Mouse (Mus musculus): Measurements from ENCODE around the gene Nfatc2. TPM values are rescaled to one million over a fixed set of nuclear protein-coding genes. Genes with fewer than 3 reads are reported as not detected.

The Nfatc2 gene
- polyA plus RNA-seq, 1 experiment from 2014 or later = 1.7 TPM

DNA sequence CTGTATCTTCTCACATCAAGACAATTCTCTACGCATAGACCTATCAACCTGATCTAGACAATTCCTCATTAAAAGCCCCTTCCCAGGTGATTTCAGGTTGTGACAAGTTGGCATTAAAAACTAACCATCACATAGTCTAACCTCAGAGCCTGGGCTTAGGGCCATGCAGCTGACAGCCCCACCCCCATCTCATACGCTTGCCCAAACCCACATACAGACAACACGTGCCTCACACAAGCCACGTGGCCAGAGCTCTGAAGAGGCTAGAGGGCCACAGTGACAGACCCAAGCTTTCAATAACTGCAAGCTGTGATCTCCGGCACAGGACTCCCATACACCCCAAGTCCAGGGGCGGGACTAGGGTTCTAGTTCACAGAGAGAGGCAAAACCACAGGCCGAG lies 80.7 kb downstream of the Nfatc2 start:
- Histone ChIP-seq H3K9ac (no peak overlapping the region), H3K27me3 (peaks cover 9% of the 10 kb centered on the region; the same call in 1 of the 2 replicates), H3K4me1 (replicated peaks) (peaks cover 16% of the 10 kb centered on the region), H3K9me3 (no peaks in the 10 kb centered on the region), H3K36me3 (no peaks in the 10 kb centered on the region), H3K4me2 (no peak overlapping the region), H3K27ac (no peak overlapping the region), H3K4me3 (no peak overlapping the region)
- WGBS = 92% methylated on average over 7 of the region's 7 CpGs
- ATAC-seq (ENCODE audit: low FRiP score) = no peak

DNA sequence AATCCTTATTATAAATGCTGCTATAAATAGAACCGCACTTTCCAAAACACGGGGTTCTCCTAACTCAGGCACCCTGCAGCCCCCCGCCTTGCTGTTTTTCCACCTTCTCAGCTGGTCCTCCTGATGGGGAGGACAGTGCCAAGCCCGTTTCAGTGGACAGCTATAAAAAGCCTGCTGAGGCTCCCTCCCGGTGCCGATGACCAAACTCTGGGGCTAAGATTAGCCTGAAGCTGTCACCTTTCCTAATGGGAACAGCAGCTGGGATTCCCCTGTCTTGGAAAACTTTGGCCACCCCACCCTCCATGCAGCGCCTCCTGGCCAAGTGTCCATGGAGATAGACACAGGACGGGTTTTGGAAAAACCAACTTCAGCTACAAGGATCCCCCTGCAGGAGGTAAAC lies 81.9 kb downstream of the Nfatc2 start:
- ATAC-seq (ENCODE audit: low FRiP score) = no peak
- Histone ChIP-seq H3K27ac (no peak overlapping the region), H3K9ac (no peak overlapping the region), H3K9me3 (no peaks in the 10 kb centered on the region), H3K4me3 (no peak overlapping the region), H3K4me2 (no peak overlapping the region), H3K4me1 (replicated peaks) (peaks cover 6% of the 10 kb centered on the region), H3K36me3 (no peaks in the 10 kb centered on the region), H3K27me3 (no peaks in the 10 kb centered on the region)
- 86% methylated on average over 8 of the region's 8 CpGs for WGBS

DNA sequence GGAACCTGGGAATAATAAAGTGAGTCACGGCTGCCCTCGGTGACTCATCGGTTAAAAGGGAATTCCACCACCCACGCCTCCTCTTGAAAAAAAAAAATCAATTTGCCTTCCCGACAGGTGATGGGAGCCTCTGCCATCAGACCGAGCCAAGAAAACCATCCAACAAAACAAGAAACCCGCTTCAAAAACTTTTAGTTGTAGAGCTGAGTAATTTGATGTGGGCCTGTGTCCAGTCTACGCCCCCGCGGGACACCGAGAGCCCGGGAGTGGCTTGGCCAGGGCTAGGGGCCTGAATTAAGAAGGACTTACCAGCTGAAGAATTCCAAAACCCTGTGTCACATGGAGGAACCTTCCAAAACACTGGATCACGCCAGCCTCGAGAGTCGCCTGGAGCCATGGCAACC lies 83.2 kb downstream of the Nfatc2 start:
- Histone ChIP-seq H3K9ac (no peak overlapping the region), H3K4me1 (replicated peaks) (peaks cover 6% of the 10 kb centered on the region), H3K4me2 (no peak overlapping the region), H3K9me3 (no peaks in the 10 kb centered on the region), H3K4me3 (no peak overlapping the region), H3K27me3 (no peaks in the 10 kb centered on the region), H3K36me3 (no peaks in the 10 kb centered on the region), H3K27ac (no peak overlapping the region)
- 76% methylated on average over 15 of the region's 15 CpGs for WGBS
- no peak for ATAC-seq (ENCODE audit: low FRiP score)

DNA sequence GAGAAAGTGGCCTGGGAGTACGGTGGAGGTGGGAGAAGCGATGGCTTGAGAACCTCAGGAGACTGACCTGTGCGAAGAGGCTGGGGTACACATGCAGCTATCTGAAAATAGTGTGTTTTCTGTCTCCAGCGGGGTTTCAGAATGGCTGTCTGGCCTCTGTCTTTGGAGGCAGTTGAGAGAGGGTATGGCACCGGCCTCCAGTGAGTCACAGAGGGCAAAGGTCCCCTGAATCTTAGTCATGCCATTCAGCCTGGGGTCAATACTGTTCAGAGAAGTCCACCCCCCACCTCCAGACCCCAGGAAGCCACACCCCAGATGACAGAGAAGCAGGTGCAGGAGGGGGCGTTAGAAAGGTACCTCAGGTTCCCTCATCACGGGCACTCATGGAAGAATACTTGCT lies 83.7 kb downstream of the Nfatc2 start:
- 74% methylated on average over 7 of the region's 7 CpGs for WGBS

DNA sequence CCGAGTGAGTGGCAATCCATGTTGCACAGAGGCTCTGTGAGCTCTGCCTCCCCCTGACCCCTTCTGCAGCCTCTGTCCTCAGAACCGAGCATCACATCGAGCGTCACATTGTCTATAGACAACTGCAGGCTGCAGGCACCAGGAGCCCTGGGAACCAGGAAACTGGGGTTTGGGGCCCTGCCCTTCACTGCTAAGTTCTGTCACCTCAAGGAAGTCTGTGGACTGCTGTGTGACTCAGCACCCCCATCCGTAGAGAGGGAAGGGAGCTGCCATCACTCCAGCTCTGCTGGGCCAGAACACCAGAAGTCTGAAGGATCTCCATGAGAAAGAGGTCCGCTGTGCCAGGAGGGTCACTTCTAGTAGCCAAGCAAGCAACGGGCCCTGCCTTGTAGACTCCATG lies 84.7 kb downstream of the Nfatc2 start:
- no peak overlapping the region for H3K9ac ChIP-seq
- H3K36me3 ChIP-seq = no peaks in the 10 kb centered on the region
- no peaks in the 10 kb centered on the region for H3K27me3 ChIP-seq
- H3K9me3 ChIP-seq = no peaks in the 10 kb centered on the region
- 87% methylated on average over 7 of the region's 7 CpGs for whole genome bisulfite sequencing
- H3K27ac ChIP-seq = no peak overlapping the region
- ATAC-seq (ENCODE audit: low FRiP score) = no peak
- no peak overlapping the region for H3K4me3 ChIP-seq
- no peaks in the 10 kb centered on the region for H3K4me1 ChIP-seq (replicated peaks)
- H3K4me2 ChIP-seq = no peak overlapping the region

More for the DNA sequence above, 83.7 kb downstream of the Nfatc2 start:
- no peak overlapping the region for H3K4me3 ChIP-seq
- H3K27me3 ChIP-seq = no peaks in the 10 kb centered on the region
- H3K9ac ChIP-seq = no peak overlapping the region
- no peak overlapping the region for H3K4me2 ChIP-seq
- no peak overlapping the region for H3K27ac ChIP-seq
- peaks cover under 1% of the 10 kb centered on the region; the same call in 1 of the 2 replicates for H3K4me1 ChIP-seq (replicated peaks)
- no peaks in the 10 kb centered on the region for H3K9me3 ChIP-seq
- H3K36me3 ChIP-seq = no peaks in the 10 kb centered on the region
- ATAC-seq (ENCODE audit: low FRiP score) = no peak

DNA sequence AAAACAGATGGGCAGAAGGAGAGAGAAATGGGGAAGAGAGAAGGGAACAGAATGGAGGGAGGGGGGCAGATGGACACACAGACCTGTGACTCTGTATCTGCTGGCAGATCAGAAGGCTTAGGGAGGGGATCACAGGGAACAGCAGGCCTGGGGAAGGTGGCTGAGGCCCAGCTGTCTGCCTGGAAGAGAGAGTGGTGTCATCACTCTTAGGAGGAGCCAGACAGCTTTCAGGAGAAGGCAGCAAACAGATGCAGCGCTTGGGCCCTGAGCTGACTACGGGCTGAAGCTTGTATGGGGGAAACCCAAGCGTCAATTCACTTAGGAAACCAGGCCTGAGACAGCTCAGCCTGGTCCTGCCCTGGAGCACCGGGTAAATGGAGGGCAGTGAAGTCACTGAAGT lies 86.0 kb downstream of the Nfatc2 start:
- H3K4me3 ChIP-seq = no peak overlapping the region
- H3K27me3 ChIP-seq = no peaks in the 10 kb centered on the region
- H3K4me2 ChIP-seq = no peak overlapping the region
- no peaks in the 10 kb centered on the region for H3K36me3 ChIP-seq
- no peaks in the 10 kb centered on the region for H3K4me1 ChIP-seq (replicated peaks)
- no peak overlapping the region for H3K27ac ChIP-seq
- no peaks in the 10 kb centered on the region for H3K9me3 ChIP-seq
- no peak overlapping the region for H3K9ac ChIP-seq
- whole genome bisulfite sequencing = 82% methylated on average over 4 of the region's 4 CpGs
- no peak for ATAC-seq (ENCODE audit: low FRiP score)

DNA sequence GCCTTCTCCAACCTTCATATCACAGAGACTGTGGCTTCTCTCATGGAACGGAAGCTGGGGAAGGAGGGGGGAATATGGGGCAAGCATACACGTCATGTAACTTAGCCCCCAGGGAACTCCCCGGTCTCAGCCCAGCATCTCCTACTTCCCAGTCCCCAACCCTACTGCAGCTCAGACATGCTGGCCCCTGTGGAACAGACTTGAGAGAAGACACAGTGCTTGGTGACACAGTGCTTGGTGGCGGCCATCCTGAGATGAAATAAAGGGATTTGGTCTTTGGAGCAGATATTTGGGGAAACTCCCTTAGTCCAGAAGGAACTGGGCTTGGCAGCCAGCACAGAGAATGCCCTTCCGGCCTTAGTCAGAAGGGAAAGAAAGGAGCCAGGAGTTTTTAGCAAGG lies 87.3 kb downstream of the Nfatc2 start:
- H3K4me1 ChIP-seq (replicated peaks) = no peaks in the 10 kb centered on the region

DNA sequence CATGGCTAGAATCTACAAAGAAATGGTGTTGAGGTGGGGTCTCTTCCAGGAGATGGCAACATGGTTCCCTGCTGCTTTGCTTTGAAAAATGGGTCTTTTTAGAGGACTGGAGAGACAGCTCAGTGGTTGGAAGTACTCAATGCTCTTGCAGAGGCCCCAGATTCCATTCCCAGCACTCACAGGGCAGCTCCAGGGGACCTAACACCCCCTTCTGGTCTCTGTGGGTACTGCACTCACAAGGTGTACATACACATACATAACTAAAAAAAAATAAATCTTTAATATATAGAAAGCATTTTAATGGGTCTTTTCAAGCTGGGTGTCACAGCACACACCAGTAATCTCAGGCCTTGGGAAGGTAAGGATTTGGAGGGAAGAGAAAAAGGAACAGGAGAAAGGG lies 89.9 kb downstream of the Nfatc2 start:
- H3K27ac ChIP-seq = no peak overlapping the region
- H3K27me3 ChIP-seq = no peaks in the 10 kb centered on the region
- H3K36me3 ChIP-seq = no peaks in the 10 kb centered on the region
- no peak overlapping the region for H3K4me3 ChIP-seq
- no peaks in the 10 kb centered on the region for H3K9me3 ChIP-seq
- no peak for ATAC-seq (ENCODE audit: low FRiP score)
- H3K9ac ChIP-seq = no peak overlapping the region
- no peaks in the 10 kb centered on the region for H3K4me1 ChIP-seq (replicated peaks)
- H3K4me2 ChIP-seq = no peak overlapping the region

More for the DNA sequence above, 87.3 kb downstream of the Nfatc2 start:
- H3K4me3 ChIP-seq = no peak overlapping the region
- H3K36me3 ChIP-seq = no peaks in the 10 kb centered on the region
- no peak for ATAC-seq (ENCODE audit: low FRiP score)
- H3K9me3 ChIP-seq = no peaks in the 10 kb centered on the region
- WGBS = 86% methylated on average over 5 of the region's 5 CpGs
- H3K4me2 ChIP-seq = no peak overlapping the region
- no peaks in the 10 kb centered on the region for H3K27me3 ChIP-seq
- H3K27ac ChIP-seq = no peak overlapping the region
- no peak overlapping the region for H3K9ac ChIP-seq

DNA sequence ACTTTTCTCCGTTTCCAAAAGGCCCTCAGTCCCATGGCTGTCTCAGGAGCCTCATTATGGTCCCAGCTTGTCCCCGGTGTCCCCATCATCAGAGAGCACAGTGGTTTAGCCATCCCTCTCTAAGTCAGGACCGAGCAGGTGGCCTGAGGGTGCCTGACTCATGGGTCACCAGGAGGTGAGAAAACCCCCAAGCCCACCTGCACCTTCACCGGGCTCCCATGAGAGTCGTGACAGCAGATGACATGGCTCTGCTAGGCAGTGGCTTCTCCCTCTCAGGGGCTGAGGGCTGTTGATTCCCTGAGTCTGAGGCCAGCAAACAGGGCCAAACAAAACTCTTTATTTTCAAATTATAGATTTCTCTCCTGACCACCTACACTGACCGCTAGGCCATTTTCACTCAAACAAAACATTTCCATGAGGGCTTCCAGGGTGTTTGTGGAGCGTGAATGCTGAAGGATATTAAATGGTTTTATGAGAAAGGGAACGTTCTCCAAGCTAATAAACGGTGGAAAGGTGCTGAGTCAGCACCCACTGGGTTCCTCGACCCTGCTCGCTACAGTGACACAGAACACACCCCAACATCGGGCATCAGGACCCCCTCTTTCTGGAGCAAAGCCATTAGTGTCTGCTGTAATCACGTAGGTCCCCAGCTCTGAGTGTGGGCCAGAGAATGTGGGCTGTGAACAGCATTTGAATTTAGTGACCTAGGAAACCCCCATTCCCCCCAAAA lies 92.8 kb downstream of the Nfatc2 start:
- H3K36me3 ChIP-seq = no peaks in the 10 kb centered on the region
- no peak overlapping the region for H3K4me3 ChIP-seq
- no peaks in the 10 kb centered on the region for H3K9me3 ChIP-seq
- H3K27me3 ChIP-seq = no peaks in the 10 kb centered on the region
- no peak overlapping the region for H3K4me2 ChIP-seq
- H3K9ac ChIP-seq = no peak overlapping the region
- peaks cover 7% of the 10 kb centered on the region; the same call in 1 of the 2 replicates for H3K4me1 ChIP-seq (replicated peaks)
- H3K27ac ChIP-seq = no peak overlapping the region
- no peak for ATAC-seq (ENCODE audit: low FRiP score)
- WGBS = 82% methylated on average over 13 of the region's 13 CpGs

DNA sequence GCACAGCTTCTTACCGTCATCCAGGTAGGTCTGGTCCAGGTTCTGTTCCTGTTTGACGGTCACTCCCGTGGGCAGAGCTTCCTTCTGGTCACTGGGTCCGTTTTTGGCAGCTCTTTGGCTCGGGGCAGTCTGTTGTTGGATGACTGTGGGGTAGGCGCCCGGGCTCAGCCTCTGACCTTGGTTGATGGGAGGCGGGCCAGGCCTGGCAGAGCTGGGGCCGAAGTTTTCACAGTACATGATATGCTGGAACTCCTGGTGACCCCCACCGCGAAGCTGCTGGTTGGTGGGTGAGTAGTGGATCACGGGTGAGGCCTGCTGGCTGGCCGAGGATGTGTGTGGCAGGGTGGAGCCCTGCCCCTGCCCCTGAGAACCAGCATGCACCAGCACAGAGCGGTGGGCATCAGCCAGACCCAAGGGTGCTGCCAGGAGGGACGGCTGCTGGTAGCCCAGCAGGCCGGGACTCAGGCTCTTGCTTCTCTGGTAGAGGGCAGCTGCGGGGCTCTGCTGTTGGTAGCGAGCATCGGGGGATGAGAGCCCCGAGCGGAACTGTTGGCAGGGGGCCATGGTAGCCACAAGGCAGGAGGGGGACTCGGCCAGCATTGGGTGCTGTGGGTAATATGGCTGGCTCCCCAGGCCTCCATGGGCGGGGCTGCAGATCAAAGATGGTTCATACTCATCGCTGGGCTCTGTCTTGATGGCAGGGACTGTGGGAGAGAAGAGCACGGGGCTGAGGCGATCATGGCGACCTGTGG lies 96.8 kb downstream of the Nfatc2 start:
- no peak for ATAC-seq (ENCODE audit: low FRiP score)

DNA sequence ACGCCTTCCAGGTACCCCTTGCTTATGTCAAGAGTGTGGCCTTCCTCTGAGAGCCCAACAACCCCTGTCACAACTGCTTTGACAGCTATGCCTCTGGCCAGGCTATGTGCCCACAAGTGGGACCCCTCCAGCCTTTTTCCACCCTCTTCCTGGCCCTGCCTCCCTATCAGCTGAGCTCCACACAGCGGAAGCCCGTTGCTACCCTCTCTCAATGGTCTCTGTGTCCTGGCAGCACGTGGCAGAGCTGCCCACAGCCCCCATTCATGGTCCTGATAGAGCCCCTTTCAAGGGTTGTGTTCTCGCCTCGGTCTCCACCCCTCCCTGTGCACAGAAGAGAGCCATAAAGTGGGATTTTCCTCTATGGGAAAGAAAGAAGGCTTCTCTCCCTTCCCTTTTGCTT lies 97.7 kb downstream of the Nfatc2 start:
- no peak overlapping the region for H3K9ac ChIP-seq
- ATAC-seq (ENCODE audit: low FRiP score) = no peak
- H3K4me1 ChIP-seq (replicated peaks) = peaks cover 7% of the 10 kb centered on the region; the same call in 1 of the 2 replicates
- no peaks in the 10 kb centered on the region for H3K36me3 ChIP-seq
- H3K9me3 ChIP-seq = no peaks in the 10 kb centered on the region
- H3K27ac ChIP-seq = no peak overlapping the region
- H3K4me2 ChIP-seq = no peak overlapping the region
- WGBS = 64% methylated on average over 6 of the region's 6 CpGs
- no peak overlapping the region for H3K4me3 ChIP-seq
- H3K27me3 ChIP-seq = no peaks in the 10 kb centered on the region

More for the DNA sequence above, 96.8 kb downstream of the Nfatc2 start:
- Histone ChIP-seq H3K9me3 (no peaks in the 10 kb centered on the region), H3K27ac (no peak overlapping the region), H3K4me3 (no peak overlapping the region), H3K9ac (no peak overlapping the region), H3K27me3 (no peaks in the 10 kb centered on the region), H3K36me3 (no peaks in the 10 kb centered on the region), H3K4me1 (replicated peaks) (peaks cover 7% of the 10 kb centered on the region; the same call in 1 of the 2 replicates), H3K4me2 (no peak overlapping the region)
- 84% methylated on average over 27 of the region's 27 CpGs for WGBS

DNA sequence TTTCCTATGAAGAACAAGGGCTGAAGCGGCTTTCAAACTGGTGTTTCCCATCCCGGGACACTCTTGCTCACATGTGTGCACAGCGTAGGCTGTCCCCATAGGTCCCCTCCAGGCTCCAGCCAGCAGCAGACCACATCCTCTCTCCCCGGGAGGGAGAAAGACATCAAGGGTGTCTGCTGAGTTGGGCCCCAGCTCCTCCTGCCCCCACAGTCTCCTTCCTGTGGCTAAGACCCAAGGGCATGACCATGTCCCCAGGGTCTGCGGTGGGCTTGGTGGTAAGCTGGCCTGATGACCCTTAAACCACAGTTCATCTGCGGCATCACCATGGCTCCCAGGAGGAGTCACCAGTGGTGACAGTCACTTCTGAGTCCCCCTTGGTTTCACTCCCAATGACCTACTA lies 100.7 kb downstream of the Nfatc2 start:
- H3K4me3 ChIP-seq = no peak overlapping the region
- no peaks in the 10 kb centered on the region for H3K9me3 ChIP-seq
- WGBS = 93% methylated on average over 6 of the region's 6 CpGs
- H3K27ac ChIP-seq = no peak overlapping the region
- ATAC-seq (ENCODE audit: low FRiP score) = no peak
- no peak overlapping the region for H3K4me2 ChIP-seq
- H3K36me3 ChIP-seq = no peaks in the 10 kb centered on the region
- H3K9ac ChIP-seq = no peak overlapping the region
- no peaks in the 10 kb centered on the region for H3K27me3 ChIP-seq
- H3K4me1 ChIP-seq (replicated peaks) = peaks cover 7% of the 10 kb centered on the region; the same call in 1 of the 2 replicates

DNA sequence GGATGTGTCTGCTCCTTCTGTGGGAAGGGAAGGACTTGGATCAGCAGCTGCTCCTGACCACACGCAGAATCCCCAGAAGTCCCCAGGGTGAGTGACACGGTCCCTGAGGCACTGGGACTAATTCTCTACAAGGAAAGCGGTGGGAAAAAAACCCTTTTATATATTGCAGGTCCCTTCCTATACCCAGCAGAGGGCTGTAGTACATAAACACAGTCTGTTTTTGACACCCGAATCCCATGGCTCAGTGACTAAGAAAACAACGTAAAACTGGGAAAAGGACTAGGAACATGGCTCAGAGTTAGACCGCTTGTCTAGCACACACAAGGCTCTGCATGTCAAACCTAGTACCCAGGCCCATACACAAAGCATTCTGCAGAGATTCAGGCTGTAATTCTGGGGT lies 101.2 kb downstream of the Nfatc2 start:
- H3K9ac ChIP-seq = no peak overlapping the region
- no peak for ATAC-seq (ENCODE audit: low FRiP score)
- H3K4me2 ChIP-seq = no peak overlapping the region
- no peaks in the 10 kb centered on the region for H3K27me3 ChIP-seq
- H3K4me1 ChIP-seq (replicated peaks) = peaks cover 7% of the 10 kb centered on the region; the same call in 1 of the 2 replicates
- no peak overlapping the region for H3K4me3 ChIP-seq
- no peaks in the 10 kb centered on the region for H3K36me3 ChIP-seq
- no peak overlapping the region for H3K27ac ChIP-seq
- WGBS = 69% methylated on average over 6 of the region's 6 CpGs
- H3K9me3 ChIP-seq = no peaks in the 10 kb centered on the region

Measured in hindbrain, embryonic 13.5 days (tissue).